Mouse (Mus musculus) heart, adult 2 months (tissue): ENCODE measurements at regions not wholly inside any gene's neighbourhood (a gene's known extent, or its start where the extent isn't known, plus 50 kb on each side); places are given as distances from the start of the nearest gene placed in this dataset.

Experiments
- CTCF ChIP-seq: fragments of 200-600 bp; IDR thresholded peaks from 2 replicates; pipeline ENCODE4 v1.8.1; 2022; ENCODE audit warnings: antibody characterized with exemption, mild to moderate bottlenecking, moderate library complexity
- EP300 ChIP-seq: fragments of 200-500 bp; IDR thresholded peaks from 2 replicates; pipeline ENCODE4 v1.6.1; 2011; ENCODE audit warnings: low read depth, low read length, control low read depth; ENCODE audit not compliant: insufficient read depth
- POLR2A ChIP-seq: fragments of 200-500 bp; IDR thresholded peaks from 2 replicates; pipeline ENCODE4 v1.6.1; 2011; ENCODE audit warnings: mild to moderate bottlenecking, low read depth, low read length, control low read depth; ENCODE audit not compliant: insufficient read depth

- no peak for TF ChIP-seq POLR2A
- no peak for TF ChIP-seq CTCF
- TF ChIP-seq EP300: no peak
Observed at GRCm38 (mm10) chr13:83722791-83723190, 219.0 kb downstream of the Mef2c start.
